In the genomic region with DNA sequence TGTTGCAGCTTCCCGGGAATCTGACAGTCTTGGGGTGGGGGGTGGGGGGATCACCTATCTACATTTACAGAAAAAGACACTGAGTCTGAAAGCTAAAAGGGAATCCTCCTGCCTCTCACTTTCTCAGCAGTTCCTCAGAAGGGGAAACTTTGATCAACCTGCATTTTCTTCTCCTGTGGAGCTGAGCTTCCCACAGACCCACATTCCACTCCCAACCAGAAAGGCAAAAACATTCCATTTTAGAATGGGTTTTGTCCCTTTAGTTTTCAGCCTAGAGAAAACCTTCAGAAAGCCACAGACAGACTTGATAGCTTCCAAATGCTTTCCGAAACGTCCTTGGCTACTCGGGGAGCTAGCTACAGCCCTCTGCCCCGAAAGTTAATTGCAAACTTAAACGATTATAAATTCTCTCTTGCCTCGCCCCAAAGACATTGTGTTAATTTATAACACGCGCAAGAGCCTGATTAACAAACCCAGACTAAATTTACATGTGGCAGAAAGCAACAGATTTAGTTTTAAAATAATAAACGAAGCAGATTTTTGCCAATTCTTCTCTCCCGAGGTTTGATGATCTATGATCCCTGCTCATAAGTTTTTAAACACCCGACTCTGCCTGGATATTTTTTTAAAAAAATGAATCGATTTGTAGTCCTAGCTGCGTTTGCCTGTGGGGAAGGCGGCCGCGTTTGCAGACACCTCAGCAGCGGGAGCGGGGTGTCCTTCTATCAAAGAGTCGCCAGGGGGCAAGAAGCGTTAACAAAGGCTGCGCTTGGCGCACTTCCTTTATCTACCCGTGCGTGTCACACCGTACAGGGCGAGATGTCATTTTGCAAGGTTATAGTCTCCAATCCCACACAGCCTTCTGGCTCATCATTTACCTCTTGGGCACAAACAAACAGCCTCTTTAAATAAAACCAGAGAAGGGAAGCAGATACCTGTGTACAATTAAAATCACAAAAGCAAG, we compare ENCODE assay signal across 8 mouse cellular contexts. TPM values are rescaled to one million over a fixed set of nuclear protein-coding genes. Genes with fewer than 3 reads are reported as not detected.
DNase-seq lines count a peak whose midpoint lies in the region; ATAC-seq lines count a peak whose summit lies in the region.

No protein-coding gene starts in this region.

- H3K9ac ChIP-seq in intestine, embryonic 16.5 days (ENCODE audit: low read depth, low read length) = no peak overlapping the region
- no peak overlapping the region for H3K9ac ChIP-seq in liver, embryonic 11.5 days (ENCODE audit: low read depth, low read length)

- peak; percentile 13 to 32 for DNase-seq in right cerebral cortex, adult 2 months (ENCODE audit: low spot score in 2 of 2)
- no peak for DNase-seq in right cerebral cortex, postnatal 25 days
- DNase-seq in cerebellum, postnatal 36 days = peak; percentile 88 to 89
- peak; percentile 27 to 60 for DNase-seq in gastrocnemius, postnatal 4 days (ENCODE audit: low spot score in 2 of 2)
- peak; percentile 54 for DNase-seq in liver, embryonic 11.5 days (ENCODE audit: low spot score)
- peak; percentile 67 for DNase-seq in neural tube, embryonic 10.5 days (ENCODE audit: extremely low spot score, low spot score)
- peak; percentile 73 for DNase-seq in testis, postnatal 10 days (ENCODE audit: low spot score)

- 0 out of 2 replicates have a peak overlapping the region, but pooled peaks have one; percentile 5 for H3K4me3 ChIP-seq in intestine, embryonic 16.5 days (ENCODE audit: low read length)
- H3K4me3 ChIP-seq in liver, embryonic 11.5 days (ENCODE audit: low read depth, low read length) = no peak overlapping the region

- ATAC-seq in intestine, embryonic 16.5 days = peak; percentile 83
- ATAC-seq in liver, embryonic 11.5 days (replicated peaks; ENCODE audit: low FRiP score) = peak; percentile 29; the same call in 1 of the 2 replicates

- 1% methylated on average over 27 of the region's 27 CpGs for WGBS in intestine, embryonic 16.5 days
- WGBS in liver, embryonic 11.5 days = 3% methylated on average over 27 of the region's 27 CpGs

- H3K4me1 ChIP-seq in intestine, embryonic 16.5 days (ENCODE audit: control insufficient read depth, insufficient read depth, low read length) = peaks cover 9% of the 10 kb centered on the region; the same call in 1 of the 2 replicates
- no peaks in the 10 kb centered on the region for H3K4me1 ChIP-seq in liver, embryonic 11.5 days (replicated peaks; ENCODE audit: control insufficient read depth, insufficient read depth, low read length)

- H3K27ac ChIP-seq in intestine, embryonic 16.5 days (ENCODE audit: low read length) = no peak overlapping the region
- H3K27ac ChIP-seq in liver, embryonic 11.5 days (ENCODE audit: low read depth, low read length) = no peak overlapping the region

- H3K27me3 ChIP-seq in intestine, embryonic 16.5 days (replicated peaks; ENCODE audit: control insufficient read depth, insufficient read depth, low read length) = peaks cover 84% of the 10 kb centered on the region
- peaks cover 92% of the 10 kb centered on the region for H3K27me3 ChIP-seq in liver, embryonic 11.5 days (replicated peaks; ENCODE audit: control insufficient read depth, insufficient read depth, low read length)

- H3K9me3 ChIP-seq in intestine, embryonic 16.5 days (ENCODE audit: control insufficient read depth, low read length) = no peaks in the 10 kb centered on the region
- no peaks in the 10 kb centered on the region for H3K9me3 ChIP-seq in liver, embryonic 11.5 days (ENCODE audit: control insufficient read depth, low read length)

- H3K36me3 ChIP-seq in intestine, embryonic 16.5 days (ENCODE audit: control insufficient read depth, insufficient read depth, low read length) = no peaks in the 10 kb centered on the region
- H3K36me3 ChIP-seq in liver, embryonic 11.5 days (ENCODE audit: control insufficient read depth, insufficient read depth, low read length) = no peaks in the 10 kb centered on the region

- H3K4me2 ChIP-seq in intestine, embryonic 16.5 days (ENCODE audit: low read depth, low read length) = no peak overlapping the region
- no peak overlapping the region for H3K4me2 ChIP-seq in liver, embryonic 11.5 days

RNA-seq across cellular contexts. Expression of gene En2, which starts 42.7 kb away (rescaled TPM):
- under 1 TPM in 1 of 2 experiments, not detected in 1; 0.18 TPM for total RNA-seq in gastrocnemius, postnatal 4 days (2021)
- polyA plus RNA-seq in intestine, embryonic 16.5 days (2015; fragmentation: Nextera tagmentation; extraction: Ambion mirVana) = not detected in 2 replicates
- polyA plus RNA-seq in liver, embryonic 11.5 days (2014; fragmentation: Nextera tagmentation; extraction: Ambion mirVana) = not detected in 2 replicates

RNA-seq across cellular contexts. Expression of gene Insig1, which starts 51.6 kb away (rescaled TPM):
- total RNA-seq in gastrocnemius, postnatal 4 days (2021) = 10 to 100 TPM; 42.4 to 51.0 TPM
- polyA plus RNA-seq in intestine, embryonic 16.5 days (2015; fragmentation: Nextera tagmentation; extraction: Ambion mirVana) = 255 and 324 TPM in 2 replicates
- 59.7 and 65.4 TPM in 2 replicates for polyA plus RNA-seq in liver, embryonic 11.5 days (2014; fragmentation: Nextera tagmentation; extraction: Ambion mirVana)
